Mouse (Mus musculus) MEL (cell line): Measurements from ENCODE around the gene Dmtf1. TPM values are rescaled to one million over a fixed set of nuclear protein-coding genes. Genes with fewer than 3 reads are reported as not detected.

Experiments used
- DNase-seq: peaks from one replicate; pipeline ENCODE4 v3.0.0; 2011; ENCODE audit warnings: low read depth, low spot score
- H3K27ac ChIP-seq: 2 replicates; pipeline ENCODE4 v1.5.1; 2012; ENCODE audit warnings: low read depth, mild to moderate bottlenecking, control low read depth, low read length, moderate library complexity; ENCODE audit not compliant: control insufficient read depth
- H3K27me3 ChIP-seq, 2 experiments: fragments of 150-350 bp in 1 of 2; sonication (generic) in 1 of 2; 2 replicates each; pipeline ENCODE4 v1.6.1; 2012; ENCODE audit warnings: low read length in 2 of 2, mild to moderate bottlenecking in 2 of 2, improper control_type of control experiment in 1 of 2, moderate library complexity in 1 of 2; ENCODE audit not compliant: insufficient read depth in 2 of 2, control insufficient read depth in 1 of 2
- H3K36me3 ChIP-seq, 2 experiments: 2 replicates each; pipeline ENCODE4 v1.6.1; 2012 to 2014; ENCODE audit warnings: low read length in 2 of 2, improper control_type of control experiment in 1 of 2, inconsistent platforms in 1 of 2, mild to moderate bottlenecking in 1 of 2; ENCODE audit not compliant: insufficient read depth in 2 of 2, control insufficient read depth in 1 of 2
- H3K4me1 ChIP-seq, 2 experiments: fragments of 150-350 bp in 1 of 2; sonication (generic) in 1 of 2; 2 replicates each; pipeline ENCODE4 v1.6.1; 2012; ENCODE audit warnings: low read length in 2 of 2, improper control_type of control experiment in 1 of 2, mild to moderate bottlenecking in 1 of 2; ENCODE audit not compliant: insufficient read depth in 2 of 2, control insufficient read depth in 1 of 2
- H3K4me3 ChIP-seq, 2 experiments: fragments of 150-350 bp in 1 of 2; sonication (generic) in 1 of 2; 2 replicates each; pipeline ENCODE4 v1.5.1; 2012; ENCODE audit warnings: low read depth in 2 of 2, low read length in 2 of 2, mild to moderate bottlenecking in 2 of 2, moderate library complexity in 2 of 2, control low read depth in 1 of 2, improper control_type of control experiment in 1 of 2; ENCODE audit not compliant: control insufficient read depth in 1 of 2, insufficient read depth in 1 of 2
- H3K79me2 ChIP-seq: 2 replicates; pipeline ENCODE4 v1.6.1; 2012; ENCODE audit warnings: mild to moderate bottlenecking, low read length, moderate library complexity; ENCODE audit not compliant: control insufficient read depth, poor library complexity, insufficient read depth
- H3K9ac ChIP-seq: 2 replicates; pipeline ENCODE4 v1.6.1; 2012; ENCODE audit warnings: low read depth, mild to moderate bottlenecking, control low read depth, low read length, moderate library complexity; ENCODE audit not compliant: control insufficient read depth, poor library complexity, severe bottlenecking
- H3K9me3 ChIP-seq: fragments of 150-350 bp; sonication (generic); replicated peaks from 2 replicates; pipeline ENCODE4 v1.6.1; 2012; ENCODE audit warnings: mild to moderate bottlenecking, low read length, improper control_type of control experiment, moderate library complexity; ENCODE audit not compliant: insufficient read depth
- CHD1 ChIP-seq: IDR thresholded peaks from 2 replicates; pipeline ENCODE4 v1.6.1; 2012; ENCODE audit warnings: low read depth, mild to moderate bottlenecking, inconsistent platforms, low read length, improper control_type of control experiment
- ELF1 ChIP-seq: IDR thresholded peaks from 2 replicates; pipeline ENCODE4 v1.6.1; 2014; ENCODE audit warnings: low read depth, mild to moderate bottlenecking, inconsistent platforms, low read length, improper control_type of control experiment, moderate library complexity
- ETS1 ChIP-seq: IDR thresholded peaks from 2 replicates; pipeline ENCODE4 v1.6.1; 2012; ENCODE audit warnings: low read depth, mild to moderate bottlenecking, inconsistent platforms, low read length, improper control_type of control experiment, moderate library complexity
- GATA1 ChIP-seq: IDR thresholded peaks from 2 replicates; pipeline ENCODE4 v1.6.1; 2011; ENCODE audit warnings: low read depth, low read length, improper control_type of control experiment
- KAT2A ChIP-seq: conservative IDR thresholded peaks from 2 replicates; pipeline ENCODE4 v1.6.1; 2012; ENCODE audit warnings: low read depth, low read length, improper control_type of control experiment, inconsistent platforms
- MAX ChIP-seq: IDR thresholded peaks from 2 replicates; pipeline ENCODE4 v1.6.1; 2011; ENCODE audit warnings: low read length, improper control_type of control experiment
- MYB ChIP-seq: IDR thresholded peaks from 2 replicates; pipeline ENCODE4 v1.6.1; 2011; ENCODE audit warnings: mild to moderate bottlenecking, low read depth, low read length, improper control_type of control experiment
- NELFE ChIP-seq: IDR thresholded peaks from 2 replicates; pipeline ENCODE4 v1.6.1; 2011; ENCODE audit warnings: low read depth, low read length, improper control_type of control experiment
- POLR2AphosphoS5 ChIP-seq: IDR thresholded peaks from 2 replicates; pipeline ENCODE4 v1.6.1; 2012; ENCODE audit warnings: low read depth, borderline replicate concordance, mild to moderate bottlenecking, inconsistent platforms, low read length, moderate library complexity, mixed read lengths
- RAD21 ChIP-seq: IDR thresholded peaks from 2 replicates; pipeline ENCODE4 v1.6.1; 2011; ENCODE audit warnings: mild to moderate bottlenecking, low read depth, low read length, improper control_type of control experiment
- SIN3A ChIP-seq: IDR thresholded peaks from 2 replicates; pipeline ENCODE4 v1.6.1; 2012; ENCODE audit warnings: low read length, improper control_type of control experiment, inconsistent platforms
- SMC3 ChIP-seq: IDR thresholded peaks from 2 replicates; pipeline ENCODE4 v1.6.1; 2011; ENCODE audit warnings: low read depth, low read length, improper control_type of control experiment
- TBP ChIP-seq: IDR thresholded peaks from 2 replicates; pipeline ENCODE4 v1.8.0; 2011; ENCODE audit warnings: low read depth, low read length, improper control_type of control experiment
- USF2 ChIP-seq, 2 experiments: IDR thresholded peaks; 2 replicates each; pipeline ENCODE4 v1.6.1; 2011 to 2012; ENCODE audit warnings: improper control_type of control experiment in 2 of 2, low read length in 2 of 2, borderline replicate concordance in 1 of 2, inconsistent platforms in 1 of 2, low read depth in 1 of 2, mild to moderate bottlenecking in 1 of 2; ENCODE audit not compliant: insufficient read depth in 1 of 2
- ZC3H11A ChIP-seq: IDR thresholded peaks from 2 replicates; pipeline ENCODE4 v1.6.1; 2012; ENCODE audit warnings: low read depth, mild to moderate bottlenecking, inconsistent platforms, low read length, improper control_type of control experiment
- polyA plus RNA-seq, 2 experiments: library from polyadenylated mRNA; stranded (reverse) in 1 of 2; unstranded in 1 of 2; fragments of >175 nt in 1 of 2; fragments of >200 nt in 1 of 2; gene quantifications; 2 replicates each; pipeline versions ENCODE4 v1.2.1 to v1.2.4; 2012; ENCODE audit warnings: low replicate concordance in 2 of 2, low read depth in 1 of 2; ENCODE audit not compliant: insufficient read length in 2 of 2, insufficient read depth in 1 of 2, missing spikeins in 1 of 2
- total RNA-seq: library from RNA; depleted of rRNA; stranded (reverse); fragments of 300-350 nt; gene quantifications from 2 replicates; pipeline ENCODE4 v1.2.3, GENCODE M21; 2012

Gene Dmtf1
- total and polyA plus RNA-seq, 3 experiments = 18.7 to 78.4 (median 22.0) TPM

DNA sequence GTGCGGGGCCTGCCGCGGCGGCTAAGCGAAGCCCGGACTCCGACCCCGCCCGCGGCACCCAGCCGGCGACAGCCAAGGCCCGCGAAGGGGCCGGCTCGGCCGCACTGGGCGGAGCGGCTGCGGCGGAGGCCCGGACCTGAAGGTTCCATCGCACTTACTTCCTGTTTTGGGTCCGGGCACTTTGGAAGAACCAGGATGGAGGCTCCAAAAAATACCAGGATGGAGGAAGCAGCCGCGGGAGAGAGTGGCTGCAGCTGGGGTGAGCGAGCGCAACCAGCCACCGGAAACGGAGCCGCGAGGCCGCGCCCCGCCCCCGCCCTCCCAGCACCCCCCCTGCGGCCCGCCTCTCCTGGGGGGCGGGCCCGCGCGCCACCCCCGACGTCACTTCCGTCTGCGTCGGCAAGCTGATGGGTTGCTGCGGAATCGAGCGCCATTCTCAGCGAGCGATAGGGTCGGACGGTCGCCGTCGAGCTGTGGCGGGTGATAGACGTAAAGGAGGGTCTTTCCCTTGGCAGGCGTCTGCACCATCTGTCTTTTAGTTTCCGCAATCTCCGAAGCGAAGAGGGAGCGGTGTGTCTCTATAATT is at the start of gene Dmtf1 (continued):
- TF ChIP-seq USF2 (IDR thresholded peaks at IDR 0.05; ENCODE audit: borderline replicate concordance in 1 of 2, insufficient read depth in 1 of 2, low read depth in 1 of 2, low read length in 2 of 2) (no peak), MYB (no peak), KAT2A (0 out of 2 replicates have a peak, but pooled peaks have one; percentile 37)
- TF ChIP-seq, all 39 proteins: peak for 13

DNA sequence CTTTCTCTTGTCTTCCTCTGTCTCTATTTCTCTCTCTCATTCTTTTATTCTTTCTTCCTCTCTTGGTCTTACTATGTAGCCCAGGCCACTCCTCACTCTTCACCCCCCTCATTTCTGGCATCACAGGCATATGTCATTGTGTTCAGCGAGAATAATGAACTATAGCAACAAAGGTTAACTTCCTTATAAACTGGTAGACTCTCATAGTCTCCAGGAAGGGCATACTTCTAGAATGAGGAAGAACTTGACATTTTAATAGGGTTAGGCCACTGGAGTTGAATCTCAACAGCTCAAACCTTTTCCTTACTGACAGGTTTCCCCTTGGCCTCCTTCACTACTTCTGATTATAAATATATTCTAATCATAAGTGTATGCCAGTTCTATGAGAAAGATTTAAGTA is 24.9 kb upstream of the Dmtf1 start:
- H3K9ac ChIP-seq = no peak overlapping the region
- H3K27me3 ChIP-seq = no peaks in the 10 kb centered on the region; a peak in 1 of 4 replicates
- no peak overlapping the region for H3K27ac ChIP-seq
- TF ChIP-seq NELFE = no peak
- TF ChIP-seq GATA1 = no peak
- no peak for TF ChIP-seq ELF1
- no peak for TF ChIP-seq TBP
- no peak for TF ChIP-seq POLR2AphosphoS5
- TF ChIP-seq SMC3 = no peak
- TF ChIP-seq RAD21 = no peak
- TF ChIP-seq CHD1 = no peak
- TF ChIP-seq SIN3A = no peak
- TF ChIP-seq MAX = no peak
- TF ChIP-seq ETS1 = no peak
- no peaks in the 10 kb centered on the region for H3K79me2 ChIP-seq
- no peaks in the 10 kb centered on the region for H3K4me1 ChIP-seq
- no peaks in the 10 kb centered on the region for H3K9me3 ChIP-seq
- H3K36me3 ChIP-seq = no peaks in the 10 kb centered on the region
- DNase-seq = no peak
- H3K4me3 ChIP-seq = no peak overlapping the region

DNA sequence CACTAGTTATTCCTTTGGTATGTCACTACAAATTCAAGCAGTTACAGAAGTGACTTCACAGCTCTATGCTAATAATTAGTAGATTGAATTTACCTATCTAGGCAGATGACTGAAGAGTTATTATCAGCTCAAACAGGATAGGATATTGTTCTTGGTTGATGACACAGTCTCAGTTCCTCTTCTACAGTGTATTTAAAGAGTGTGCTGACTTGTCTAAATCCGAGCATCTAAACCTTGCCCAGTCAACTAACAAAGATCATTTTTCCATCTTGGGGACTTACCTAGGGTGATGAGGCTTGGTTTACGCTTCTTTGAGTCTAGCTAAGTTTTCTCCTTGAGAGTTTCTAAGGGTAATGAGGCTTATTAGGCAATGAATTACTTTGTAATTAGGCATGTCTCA is 11.7 kb upstream of the Dmtf1 start:
- Histone ChIP-seq H3K9ac (no peak overlapping the region), H3K36me3 (no peaks in the 10 kb centered on the region), H3K9me3 (no peaks in the 10 kb centered on the region)
- TF ChIP-seq ZC3H11A (no peak), GATA1 (no peak), ELF1 (no peak)
- TF ChIP-seq, all 39 proteins: peak for 0
- H3K27ac ChIP-seq = no peak overlapping the region
- H3K27me3 ChIP-seq = no peaks in the 10 kb centered on the region
- no peaks in the 10 kb centered on the region for H3K79me2 ChIP-seq
- no peak overlapping the region for H3K4me3 ChIP-seq
- no peaks in the 10 kb centered on the region for H3K4me1 ChIP-seq
- no peak for DNase-seq
